Mouse (Mus musculus) urinary bladder, postnatal 10 days (tissue): ENCODE measurements at regions not wholly inside any gene's neighbourhood (a gene's known extent, or its start where the extent isn't known, plus 50 kb on each side); places are given as distances from the start of the nearest gene placed in this dataset.

ENCODE experiments used
- DNase-seq: peaks from one replicate; pipeline ENCODE4 v3.0.0; 2022; ENCODE audit warnings: low spot score

GRCm38 (mm10) chr2:172699654-172700053 is 150.3 kb downstream of the Tfap2c start:
- no peak for DNase-seq

DNA sequence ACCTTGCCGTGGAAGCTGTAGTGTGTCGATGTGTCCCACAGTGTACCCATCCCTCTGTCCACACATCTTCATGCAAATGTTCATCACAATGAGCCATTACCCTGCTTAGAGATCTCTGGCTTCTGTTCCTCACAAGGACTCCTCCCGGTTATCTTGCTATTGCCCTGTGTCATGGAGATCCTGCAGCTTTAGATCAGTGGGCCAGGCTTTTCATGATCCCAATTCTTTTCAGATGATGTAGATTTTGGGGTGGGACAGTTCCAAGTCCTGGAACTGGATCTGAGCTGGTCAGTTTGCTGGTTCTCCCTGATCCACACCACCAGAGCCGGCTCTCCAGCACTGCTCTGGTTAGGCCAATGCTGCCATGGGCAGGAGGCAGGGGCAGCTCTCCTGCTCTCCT is 161.2 kb downstream of the Tfap2c start:
- no peak for DNase-seq

DNA sequence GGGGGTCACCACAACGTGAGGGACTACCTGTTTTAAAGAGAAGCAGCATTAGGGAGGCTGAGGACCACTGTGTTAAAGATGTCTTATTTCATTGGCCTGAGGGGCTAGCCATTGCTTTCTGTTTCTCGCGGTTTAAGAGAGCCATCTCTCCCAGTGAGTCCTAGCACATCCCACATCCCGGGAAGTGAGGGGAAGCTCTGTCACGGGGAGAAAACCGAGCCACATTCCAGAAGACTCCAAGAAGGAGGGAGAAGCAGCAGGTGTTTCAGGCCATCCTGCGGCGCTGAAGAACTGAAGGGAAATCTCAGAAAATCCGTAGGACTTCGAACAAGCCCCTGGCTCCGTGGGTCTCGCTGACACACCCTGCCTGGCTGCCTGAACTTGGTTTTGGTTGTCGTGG is 177.3 kb downstream of the Tfap2c start:
- no peak for DNase-seq

DNA sequence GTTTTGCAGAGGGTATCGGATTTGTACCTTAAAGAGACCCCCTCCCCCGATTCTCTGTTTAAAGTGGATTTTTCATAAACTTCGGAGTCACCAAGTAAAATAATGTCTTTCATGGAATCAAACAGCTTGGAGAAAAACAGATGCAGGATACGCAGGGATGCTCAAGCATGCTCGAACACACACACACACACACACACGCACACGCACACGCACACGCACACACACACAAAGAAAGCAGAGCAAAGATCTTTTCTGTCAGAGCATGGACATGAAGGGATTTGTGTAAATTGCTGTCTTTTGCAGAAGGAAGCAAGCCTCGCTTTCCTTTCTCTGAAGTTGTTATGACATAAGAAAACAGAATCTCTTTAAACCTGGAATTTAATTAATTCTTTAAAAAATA is 178.2 kb downstream of the Tfap2c start:
- no peak for DNase-seq

- no peak for DNase-seq
These were observed 178.9 kb downstream of the Tfap2c start for GRCm38 (mm10) chr2:172728240-172728821.

GRCm38 (mm10) chr2:172729151-172729550 is 179.8 kb downstream of the Tfap2c start:
- DNase-seq: no peak

DNA sequence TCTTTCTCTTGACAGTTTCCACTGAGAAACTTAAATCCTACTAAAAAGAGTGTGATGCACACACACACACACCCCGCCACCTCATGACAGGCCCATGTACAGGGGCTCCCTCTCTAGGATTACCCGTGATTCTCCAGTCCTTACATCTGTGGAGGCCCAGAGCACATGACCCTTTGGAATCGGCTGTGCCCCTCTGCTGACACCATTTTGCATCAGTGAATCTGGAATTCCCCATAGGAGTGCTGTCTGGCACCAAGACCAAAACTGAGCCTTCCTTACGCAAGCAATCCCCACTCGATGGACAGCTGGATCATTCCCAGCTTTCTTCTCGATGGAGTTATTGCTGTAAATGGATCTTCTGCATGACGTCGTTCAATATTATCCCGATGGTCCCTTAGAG is 180.3 kb downstream of the Tfap2c start:
- DNase-seq: no peak

DNA sequence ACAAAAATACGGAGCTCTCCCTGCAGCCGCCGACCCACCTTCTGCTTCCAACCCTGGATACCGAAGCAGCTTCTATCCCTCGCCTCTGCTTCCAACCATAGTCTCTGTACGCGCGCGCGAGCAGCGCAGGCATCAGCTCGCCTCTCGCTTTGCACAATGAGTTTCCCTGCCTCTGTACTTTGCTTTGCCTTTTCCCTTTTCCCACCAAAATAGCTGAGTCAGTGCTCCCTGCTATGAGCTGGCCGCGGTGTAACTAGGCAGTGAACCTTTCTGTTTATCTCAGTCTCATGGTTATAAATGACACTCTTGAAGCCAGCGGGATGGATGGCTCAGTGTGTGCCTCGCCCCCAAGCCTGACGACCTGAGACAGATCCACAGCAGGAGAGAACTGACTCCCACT is 182.0 kb downstream of the Tfap2c start:
- no peak for DNase-seq

GRCm38 (mm10) chr2:172732453-172733210 is 183.2 kb downstream of the Tfap2c start:
- DNase-seq: no peak

DNA sequence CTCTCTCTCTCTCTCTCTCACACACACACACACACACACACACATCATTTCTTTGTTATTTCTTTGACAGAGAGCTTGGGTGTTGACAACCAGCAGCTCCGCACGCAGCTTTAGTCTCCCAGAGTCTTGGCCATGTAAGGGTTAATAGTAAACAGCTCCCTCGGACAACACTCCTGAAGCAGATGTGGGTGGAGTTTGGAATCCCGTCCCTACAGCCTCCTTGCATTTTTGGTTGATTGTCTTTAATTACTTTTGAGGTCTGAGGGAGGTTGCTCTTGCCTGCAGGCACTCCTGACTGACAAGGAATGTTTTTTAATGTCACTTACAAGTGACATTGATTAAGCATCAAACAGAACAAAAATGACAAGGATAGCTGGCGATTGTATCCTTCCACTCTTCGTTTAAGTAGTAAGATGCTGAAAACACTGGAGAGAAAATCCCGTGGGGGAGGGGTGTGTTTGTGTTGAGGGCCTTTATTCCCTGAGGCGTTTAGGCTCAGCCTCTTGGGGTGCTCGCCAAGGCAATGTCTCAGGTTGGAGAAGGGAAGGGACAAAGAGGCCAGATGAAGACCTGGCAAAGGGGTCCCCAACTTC is 184.1 kb downstream of the Tfap2c start:
- DNase-seq: no peak

- no peak for DNase-seq
These were observed 186.2 kb downstream of the Tfap2c start for GRCm38 (mm10) chr2:172735621-172736020.

DNA sequence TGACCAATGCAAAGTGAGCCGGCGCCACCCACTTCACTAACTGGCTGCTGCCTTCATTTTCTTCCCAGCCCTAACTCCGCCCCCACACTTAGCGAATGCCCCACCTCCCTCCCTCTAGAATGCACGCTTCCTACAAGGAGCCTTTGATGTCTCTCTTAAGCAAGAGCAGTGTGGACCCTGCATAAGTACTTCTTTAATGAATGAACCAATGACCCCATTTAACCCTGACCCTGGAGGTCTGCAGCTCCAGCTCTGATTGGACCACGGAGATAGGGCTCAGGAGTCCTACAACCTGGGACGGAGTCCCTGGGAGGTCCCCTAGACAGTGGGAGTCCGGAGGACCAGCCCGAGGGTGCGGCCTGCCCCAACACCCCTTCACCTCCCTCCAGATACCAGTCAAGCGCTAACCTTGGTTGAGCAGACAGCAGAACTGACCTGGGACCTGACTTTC is 189.7 kb downstream of the Tfap2c start:
- no peak for DNase-seq

GRCm38 (mm10) chr2:172739529-172739928 is 190.1 kb downstream of the Tfap2c start:
- DNase-seq: no peak

GRCm38 (mm10) chr2:172751364-172751763 is 188.8 kb downstream of the Bmp7 start:
- no peak for DNase-seq

DNA sequence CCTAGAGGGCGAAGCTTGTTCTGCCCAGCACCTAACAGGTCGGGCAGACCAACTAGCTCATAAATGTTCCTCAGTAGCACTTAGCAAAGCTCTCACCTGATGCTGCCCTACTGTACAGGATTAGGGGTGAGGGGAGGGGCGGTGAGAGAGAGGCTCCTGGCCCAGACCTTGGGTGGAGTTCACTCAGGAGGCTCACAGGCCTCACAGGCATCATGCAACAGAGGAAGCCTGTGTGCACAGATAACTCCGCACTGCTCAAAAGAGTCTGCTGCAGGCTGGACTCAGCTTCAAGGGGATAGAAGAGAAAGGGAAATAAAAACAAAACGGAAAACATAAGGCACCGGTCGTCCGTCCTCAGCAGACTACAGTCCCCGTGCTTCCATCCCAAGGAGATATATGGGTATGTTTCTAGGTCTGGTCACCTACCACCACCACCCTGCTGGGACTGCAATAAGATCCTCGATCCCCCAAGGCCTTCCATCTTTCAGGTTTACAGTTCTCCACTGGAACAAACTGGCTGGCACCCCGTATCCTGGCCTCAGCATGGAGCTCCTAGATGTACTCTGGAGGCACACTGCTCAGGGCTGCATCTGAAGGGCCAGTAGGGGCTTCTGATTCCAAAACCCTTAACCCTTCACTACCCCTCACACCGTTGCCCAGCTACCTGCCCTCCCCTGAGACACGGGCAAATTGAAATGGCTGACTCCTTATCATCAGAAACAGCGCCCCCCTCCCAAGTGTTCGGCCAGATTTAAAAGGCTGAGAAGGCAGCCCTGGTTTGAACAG is 184.2 kb downstream of the Bmp7 start:
- DNase-seq: no peak

DNA sequence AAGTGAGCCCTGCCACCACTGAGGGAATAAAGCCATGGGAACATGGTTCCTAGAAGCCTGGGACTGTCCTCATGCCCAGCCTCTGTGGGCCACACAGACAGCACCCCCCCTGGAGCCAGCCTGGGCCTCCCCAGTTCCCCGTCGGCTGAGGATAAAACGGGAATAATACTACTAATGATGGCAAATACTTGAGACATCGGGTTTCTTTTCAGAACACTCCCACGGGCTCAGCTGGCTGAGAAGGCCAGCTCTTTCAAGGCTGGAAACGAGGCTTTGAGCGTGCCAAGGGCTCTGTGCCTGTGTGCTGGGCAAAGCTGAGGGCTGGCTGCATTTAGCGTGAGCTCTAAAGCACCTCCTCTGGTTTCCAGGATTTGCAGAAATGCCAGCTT is 183.7 kb downstream of the Bmp7 start:
- DNase-seq: no peak

DNA sequence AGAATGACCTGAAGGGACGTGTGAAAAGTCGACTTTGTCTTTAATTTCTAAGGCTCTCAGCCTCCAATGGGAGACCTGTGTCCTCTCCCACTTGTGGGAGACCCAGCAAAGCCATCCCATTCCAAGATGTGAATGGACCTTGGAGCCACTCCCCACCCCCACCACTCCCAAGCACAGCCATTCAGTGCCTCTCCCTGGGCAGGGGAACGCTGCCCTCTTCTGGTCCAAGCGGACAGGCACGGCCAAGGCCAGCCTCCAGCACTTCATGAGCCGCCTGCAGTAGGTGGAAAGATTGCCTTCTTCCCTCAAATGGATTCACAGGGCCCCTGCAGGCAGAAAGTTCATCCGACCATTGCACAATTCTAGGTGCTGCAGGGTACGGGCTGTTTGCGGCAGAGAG is 181.6 kb downstream of the Bmp7 start:
- DNase-seq: no peak

- DNase-seq: no peak
These were observed 174.9 kb downstream of the Bmp7 start for GRCm38 (mm10) chr2:172765260-172765659.

DNA sequence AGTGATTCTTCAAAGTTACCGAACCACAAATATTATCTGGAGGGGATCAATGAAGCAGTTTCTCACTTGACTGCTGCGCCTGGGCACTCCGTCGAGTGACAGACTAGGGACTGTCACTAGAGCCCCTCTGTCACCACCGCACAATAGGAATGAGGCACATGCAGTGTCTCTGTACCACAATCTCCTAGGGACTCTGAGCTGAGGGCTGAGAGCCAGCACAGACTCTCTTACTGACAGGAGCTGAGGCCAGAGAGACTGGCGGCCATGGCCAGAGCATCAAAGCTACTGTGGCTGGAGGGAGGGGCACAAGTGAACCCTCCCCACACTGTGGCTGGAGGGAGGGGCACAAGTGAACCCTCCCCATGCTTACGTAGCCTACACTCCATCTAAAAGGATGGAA is 173.7 kb downstream of the Bmp7 start:
- DNase-seq: no peak

DNA sequence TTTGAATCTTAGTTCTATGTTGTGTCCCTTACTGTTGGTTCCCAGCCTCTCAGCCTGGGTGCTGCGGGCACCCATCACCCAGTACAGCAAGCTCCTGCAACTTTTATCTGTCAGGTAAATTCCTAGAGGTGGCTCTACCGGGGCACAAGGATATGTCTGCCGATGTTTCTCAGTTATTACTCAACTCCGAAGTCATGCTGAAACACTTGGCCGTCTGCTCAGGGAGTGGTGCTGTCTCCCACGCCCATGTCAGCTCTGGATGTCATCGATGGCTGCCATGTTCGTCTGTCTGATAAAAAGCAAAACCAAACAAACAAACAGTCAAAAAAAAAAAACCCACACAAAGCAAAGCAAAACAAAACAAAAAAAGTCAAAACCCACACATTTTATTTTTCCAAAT is 171.4 kb downstream of the Bmp7 start:
- no peak for DNase-seq

DNA sequence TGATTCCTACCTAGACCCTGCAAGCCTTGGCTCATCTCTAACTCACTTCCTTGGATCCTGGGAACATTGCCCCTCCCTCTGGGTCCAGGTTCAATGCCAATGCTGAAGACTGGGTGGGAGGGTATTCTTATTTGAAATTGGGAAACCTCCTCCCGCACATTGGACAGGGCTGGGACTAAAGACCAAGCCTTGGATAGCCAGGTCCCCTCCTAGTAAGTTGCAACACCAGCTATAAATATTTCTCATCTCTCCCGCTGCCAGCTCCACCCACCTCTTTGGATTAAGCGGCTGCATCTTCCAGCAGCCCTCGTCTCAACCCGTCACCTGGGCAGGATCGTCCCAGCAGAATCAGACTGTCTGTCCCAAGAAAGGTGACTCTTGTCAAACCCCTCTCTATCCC is 170.1 kb downstream of the Bmp7 start:
- no peak for DNase-seq

DNA sequence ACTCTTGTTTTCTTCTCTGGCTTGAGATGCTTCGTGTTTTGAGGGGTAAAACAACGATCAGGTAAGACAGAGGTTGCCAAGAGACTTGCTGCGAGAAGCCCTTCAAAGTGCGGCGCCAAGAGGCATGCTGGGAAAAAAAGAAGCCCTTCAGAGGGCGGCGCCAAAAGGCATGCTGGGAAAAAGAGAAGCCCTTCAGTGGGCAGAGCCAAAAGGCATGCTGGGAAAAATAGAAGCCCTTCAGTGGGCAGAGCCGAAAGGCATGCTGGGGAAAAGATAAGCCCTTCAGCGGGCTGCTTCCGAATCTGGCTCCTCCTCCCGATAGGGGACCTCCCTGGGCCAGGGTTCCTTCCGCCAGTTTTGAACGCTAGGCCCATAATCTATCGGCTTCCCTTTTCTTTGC is 169.5 kb downstream of the Bmp7 start:
- DNase-seq: no peak

- DNase-seq: peak; percentile 38
These were observed 166.9 kb downstream of the Bmp7 start for GRCm38 (mm10) chr2:172773176-172773575.
